Mouse (Mus musculus): Measurements from ENCODE around the gene Traf4. TPM values are rescaled to one million over a fixed set of nuclear protein-coding genes. Genes with fewer than 3 reads are reported as not detected.
A peak's percentile ranks its signal among the peaks of the same experiment; 100 is the strongest.
"Not testable (repeated sequence)": the region's sequence is repeated elsewhere in the genome, so short reads cannot be mapped to it uniquely, and the experiment has no call there.

Gene Traf4
- total and polyA plus RNA-seq, 2 experiments from 2014 or later, result 71.1 to 89.5 TPM

- Histone ChIP-seq H3K4me2 (ENCODE audit: low read depth, low read length, poor library complexity, severe bottlenecking) (peak within 1 kb of the TSS; percentile 48), H3K27ac (ENCODE audit: low read depth, low read length) (no peak within 1 kb of the TSS), H3K36me3 (ENCODE audit: insufficient read depth, low read length) (peaks cover 24% of the 10 kb centered on the region), H3K4me3 (ENCODE audit: low read depth, low read length) (no peak within 1 kb of the TSS; the same call in 1 of the 2 replicates), H3K9ac (replicated peaks; ENCODE audit: low read length, poor library complexity, severe bottlenecking) (no peak within 1 kb of the TSS), H3K4me1 (ENCODE audit: insufficient read depth, low read length) (no peaks in the 10 kb centered on the region), H3K27me3 (ENCODE audit: insufficient read depth, low read length) (no peaks in the 10 kb centered on the region), H3K9me3 (ENCODE audit: low read length) (no peaks in the 10 kb centered on the region)
- no peak for DNase-seq (ENCODE audit: low spot score)
- TF ChIP-seq CTCF (IDR thresholded peaks at IDR 0.05), result no peak
- no peak for ATAC-seq (ENCODE audit: low FRiP score)
- WGBS, result 87% methylated on average over 1 of the region's 1 CpGs
Measured at GRCm38 (mm10) chr11:78193113-78193512, 27.7 kb upstream of the Traf4 start, which contains the start of gene Proca1. Proca1 (plus strand) TSS chr11:78193392.

DNA sequence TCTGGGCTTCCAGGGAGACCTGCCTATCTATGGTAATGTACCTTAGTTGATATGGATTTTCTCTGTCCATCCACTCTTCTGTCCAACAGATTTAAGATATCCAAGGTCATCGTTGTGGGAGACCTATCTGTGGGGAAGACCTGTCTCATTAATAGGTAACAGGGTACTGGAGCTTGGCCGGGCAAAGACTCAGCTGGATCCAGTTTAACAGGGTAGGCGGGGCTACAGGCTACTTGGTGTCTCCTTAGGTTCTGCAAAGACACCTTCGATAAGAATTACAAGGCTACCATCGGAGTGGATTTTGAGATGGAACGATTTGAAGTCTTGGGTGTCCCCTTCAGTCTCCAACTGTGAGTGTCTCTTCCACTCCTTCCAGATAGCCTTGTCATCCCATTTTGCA, 24.7 kb upstream of the Traf4 start:
- WGBS, result 75% methylated on average over 6 of the region's 6 CpGs
- Histone ChIP-seq H3K36me3 (ENCODE audit: insufficient read depth, low read length) (peaks cover 24% of the 10 kb centered on the region), H3K27me3 (ENCODE audit: insufficient read depth, low read length) (no peaks in the 10 kb centered on the region), H3K4me2 (ENCODE audit: low read depth, low read length, poor library complexity, severe bottlenecking) (peak overlapping the region; percentile 87), H3K9ac (replicated peaks; ENCODE audit: low read length, poor library complexity, severe bottlenecking) (no peak overlapping the region), H3K9me3 (ENCODE audit: low read length) (no peaks in the 10 kb centered on the region), H3K4me1 (ENCODE audit: insufficient read depth, low read length) (no peaks in the 10 kb centered on the region), H3K27ac (ENCODE audit: low read depth, low read length) (peak overlapping the region; percentile 91; the same call in 1 of the 2 replicates), H3K4me3 (ENCODE audit: low read depth, low read length) (peak overlapping the region; percentile 85)
- DNase-seq (ENCODE audit: low spot score) (no peak), ATAC-seq (ENCODE audit: low FRiP score) (no peak)
- no peak for TF ChIP-seq CTCF (IDR thresholded peaks at IDR 0.05)

GRCm38 (mm10) chr11:78189234-78190040, 24.0 kb upstream of the Traf4 start:
- peaks cover 24% of the 10 kb centered on the region for H3K36me3 ChIP-seq (ENCODE audit: insufficient read depth, low read length)
- WGBS, result under 1% methylated on average over 42 of the region's 42 CpGs
- H3K9ac ChIP-seq (replicated peaks; ENCODE audit: low read length, poor library complexity, severe bottlenecking), result peak overlapping the region; percentile 94
- peak; percentile 84 for ATAC-seq (ENCODE audit: low FRiP score)
- no peaks in the 10 kb centered on the region for H3K4me1 ChIP-seq (ENCODE audit: insufficient read depth, low read length)
- peak overlapping the region; percentile 85 for H3K4me3 ChIP-seq (ENCODE audit: low read depth, low read length)
- peak overlapping the region; percentile 91 for H3K27ac ChIP-seq (ENCODE audit: low read depth, low read length)
- DNase-seq (ENCODE audit: low spot score), result peak; percentile 86
- no peaks in the 10 kb centered on the region for H3K9me3 ChIP-seq (ENCODE audit: low read length)
- no peaks in the 10 kb centered on the region for H3K27me3 ChIP-seq (ENCODE audit: insufficient read depth, low read length)
- peak overlapping the region; percentile 87 for H3K4me2 ChIP-seq (ENCODE audit: low read depth, low read length, poor library complexity, severe bottlenecking)
- TF ChIP-seq CTCF (IDR thresholded peaks at IDR 0.05), result no peak

DNA sequence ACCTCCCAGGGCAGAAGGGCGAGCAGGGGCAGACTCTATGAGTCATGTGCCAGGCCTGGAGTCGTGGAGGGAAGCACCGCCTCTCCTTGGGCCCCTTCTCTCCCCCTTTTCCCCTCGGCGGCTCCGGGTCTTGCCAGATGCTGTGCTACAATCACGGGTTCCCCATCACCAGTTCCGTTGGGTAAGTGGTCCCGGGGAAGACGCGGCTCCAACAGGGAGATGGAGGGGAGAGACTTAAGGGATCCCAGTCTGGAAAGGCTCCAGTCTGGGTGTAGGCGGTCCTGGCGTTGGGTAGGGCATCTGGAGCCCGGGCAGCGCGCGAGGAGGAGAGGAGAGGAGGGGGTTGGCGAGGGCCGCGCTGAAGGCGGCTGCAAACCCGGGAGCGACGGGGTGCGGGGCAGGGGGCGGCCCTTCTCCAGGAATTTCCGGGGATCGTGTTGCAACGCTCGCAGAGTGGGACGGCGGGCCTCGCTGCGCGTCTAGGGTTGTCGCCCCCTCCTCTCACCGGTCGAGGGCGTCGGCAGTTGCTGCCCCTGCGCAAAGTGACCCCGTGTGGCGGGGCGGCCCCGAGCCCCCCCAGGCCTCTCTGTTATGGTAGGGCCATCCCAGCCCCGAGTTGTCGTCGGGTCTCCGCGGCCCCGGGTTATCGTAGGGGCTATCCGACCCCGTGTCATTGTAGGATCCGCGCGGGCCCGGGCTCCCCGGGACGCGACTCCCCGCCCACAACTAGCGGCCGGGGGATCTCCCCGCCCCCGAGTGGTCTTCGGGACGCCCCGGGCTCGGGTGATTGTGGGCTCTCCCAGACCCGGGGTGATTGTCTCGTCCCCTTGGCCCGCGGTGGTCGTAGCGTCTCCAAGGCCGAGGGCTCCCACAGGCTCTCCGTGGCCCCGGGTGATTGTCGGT, 23.2 kb upstream of the Traf4 start, which contains the start of gene Rab34:
Rab34 (plus strand) TSS at position 100 of the 903 bp plus-strand sequence.
- Histone ChIP-seq H3K4me1 (ENCODE audit: insufficient read depth, low read length) (no peaks in the 10 kb centered on the region; the same call in 1 of the 2 replicates), H3K4me3 (ENCODE audit: low read depth, low read length) (peak within 1 kb of the TSS; percentile 85), H3K27me3 (ENCODE audit: insufficient read depth, low read length) (no peaks in the 10 kb centered on the region), H3K9ac (replicated peaks; ENCODE audit: low read length, poor library complexity, severe bottlenecking) (peak within 1 kb of the TSS; percentile 94), H3K27ac (ENCODE audit: low read depth, low read length) (peak within 1 kb of the TSS; percentile 91), H3K9me3 (ENCODE audit: low read length) (no peaks in the 10 kb centered on the region), H3K36me3 (ENCODE audit: insufficient read depth, low read length) (peaks cover 22% of the 10 kb centered on the region), H3K4me2 (ENCODE audit: low read depth, low read length, poor library complexity, severe bottlenecking) (peak within 1 kb of the TSS; percentile 87)
- ATAC-seq (ENCODE audit: low FRiP score) (peak; percentile 73), DNase-seq (ENCODE audit: low spot score) (peak; percentile 84)
- WGBS, result under 1% methylated on average over 64 of the region's 80 CpGs
- no peak; the same call in 1 of the 2 replicates for TF ChIP-seq CTCF (IDR thresholded peaks at IDR 0.05)

GRCm38 (mm10) chr11:78184702-78185101, 19.3 kb upstream of the Traf4 start:
- H3K27me3 ChIP-seq (ENCODE audit: insufficient read depth, low read length); H3K9me3 ChIP-seq (ENCODE audit: low read length); H3K9ac ChIP-seq (replicated peaks; ENCODE audit: low read length, poor library complexity, severe bottlenecking); H3K4me1 ChIP-seq (ENCODE audit: insufficient read depth, low read length); ATAC-seq (ENCODE audit: low FRiP score); H3K4me3 ChIP-seq (ENCODE audit: low read depth, low read length); DNase-seq (ENCODE audit: low spot score); H3K27ac ChIP-seq (ENCODE audit: low read depth, low read length); H3K4me2 ChIP-seq (ENCODE audit: low read depth, low read length, poor library complexity, severe bottlenecking): not testable (repeated sequence)
- WGBS, result 93% methylated on average over 6 of the region's 6 CpGs
- H3K36me3 ChIP-seq (ENCODE audit: insufficient read depth, low read length), result peaks cover 16% of the 10 kb centered on the region
